Mouse (Mus musculus): Measurements from ENCODE around the gene Gpr6. TPM values are rescaled to one million over a fixed set of nuclear protein-coding genes. Genes with fewer than 3 reads are reported as not detected.
A peak's percentile ranks its signal among the peaks of the same experiment; 100 is the strongest.

The Gpr6 gene
- polyA plus RNA-seq, 1 experiment from 2014 or later, result not detected

GRCm38 (mm10) chr10:41055581-41055980, 16.5 kb downstream of the Gpr6 start:
- H3K27ac ChIP-seq (replicated peaks in 1 of 2; ENCODE audit: control insufficient read depth in 1 of 2, insufficient read depth in 1 of 2, low read depth in 2 of 2, low read length in 2 of 2), result no peak overlapping the region
- H3K36me3 ChIP-seq (ENCODE audit: control insufficient read depth, insufficient read depth, low read length), result no peaks in the 10 kb centered on the region
- H3K4me1 ChIP-seq (ENCODE audit: control insufficient read depth in 2 of 2, insufficient read depth in 2 of 2, low read length in 2 of 2), result no peaks in the 10 kb centered on the region
- H3K27me3 ChIP-seq (ENCODE audit: control insufficient read depth, insufficient read depth, low read length), result no peaks in the 10 kb centered on the region
- no peak for ATAC-seq (ENCODE audit: insufficient number of reproducible peaks, insufficient read depth, low FRiP score, low read depth)
- H3K9ac ChIP-seq (ENCODE audit: low read length), result no peak overlapping the region
- H3K4me3 ChIP-seq (ENCODE audit: control insufficient read depth in 1 of 2, insufficient read depth in 1 of 2, low read depth in 1 of 2, low read length in 2 of 2), result no peak overlapping the region
- 74% methylated on average over 9 of the region's 9 CpGs for WGBS
- H3K9me3 ChIP-seq (ENCODE audit: control insufficient read depth, low read length), result no peaks in the 10 kb centered on the region
- no peak overlapping the region for H3K4me2 ChIP-seq (ENCODE audit: low read length)

- Histone ChIP-seq H3K27me3 (ENCODE audit: control insufficient read depth, insufficient read depth, low read length) (no peaks in the 10 kb centered on the region), H3K36me3 (ENCODE audit: control insufficient read depth, insufficient read depth, low read length) (no peaks in the 10 kb centered on the region), H3K4me3 (ENCODE audit: control insufficient read depth in 1 of 2, insufficient read depth in 1 of 2, low read depth in 1 of 2, low read length in 2 of 2) (no peak overlapping the region), H3K9ac (ENCODE audit: low read length) (no peak overlapping the region), H3K9me3 (ENCODE audit: control insufficient read depth, low read length) (no peaks in the 10 kb centered on the region), H3K27ac (replicated peaks in 1 of 2; ENCODE audit: control insufficient read depth in 1 of 2, insufficient read depth in 1 of 2, low read depth in 2 of 2, low read length in 2 of 2) (no peak overlapping the region), H3K4me2 (ENCODE audit: low read length) (no peak overlapping the region), H3K4me1 (ENCODE audit: control insufficient read depth in 2 of 2, insufficient read depth in 2 of 2, low read length in 2 of 2) (no peaks in the 10 kb centered on the region)
- ATAC-seq (ENCODE audit: insufficient number of reproducible peaks, insufficient read depth, low FRiP score, low read depth), result no peak
- WGBS, result 56% methylated on average over 5 of the region's 5 CpGs
Observed at GRCm38 (mm10) chr10:41054005-41054404, 18.1 kb downstream of the Gpr6 start.

- Histone ChIP-seq H3K4me3 (ENCODE audit: control insufficient read depth in 1 of 2, insufficient read depth in 1 of 2, low read depth in 1 of 2, low read length in 2 of 2) (no peak overlapping the region), H3K27me3 (ENCODE audit: control insufficient read depth, insufficient read depth, low read length) (no peaks in the 10 kb centered on the region), H3K9me3 (ENCODE audit: control insufficient read depth, low read length) (no peaks in the 10 kb centered on the region), H3K9ac (ENCODE audit: low read length) (no peak overlapping the region), H3K27ac (replicated peaks in 1 of 2; ENCODE audit: control insufficient read depth in 1 of 2, insufficient read depth in 1 of 2, low read depth in 2 of 2, low read length in 2 of 2) (no peak overlapping the region), H3K4me1 (ENCODE audit: control insufficient read depth in 2 of 2, insufficient read depth in 2 of 2, low read length in 2 of 2) (no peaks in the 10 kb centered on the region), H3K4me2 (ENCODE audit: low read length) (no peak overlapping the region), H3K36me3 (ENCODE audit: control insufficient read depth, insufficient read depth, low read length) (no peaks in the 10 kb centered on the region)
- ATAC-seq (ENCODE audit: insufficient number of reproducible peaks, insufficient read depth, low FRiP score, low read depth), result no peak
- WGBS, result 84% methylated on average over 11 of the region's 11 CpGs
Observed at GRCm38 (mm10) chr10:41042272-41042671, 29.8 kb downstream of the Gpr6 start.

GRCm38 (mm10) chr10:41041478-41041877, 30.6 kb downstream of the Gpr6 start:
- 79% methylated on average over 9 of the region's 9 CpGs for WGBS
- no peak overlapping the region for H3K4me3 ChIP-seq (ENCODE audit: control insufficient read depth in 1 of 2, insufficient read depth in 1 of 2, low read depth in 1 of 2, low read length in 2 of 2)
- no peaks in the 10 kb centered on the region for H3K27me3 ChIP-seq (ENCODE audit: control insufficient read depth, insufficient read depth, low read length)
- no peak overlapping the region for H3K4me2 ChIP-seq (ENCODE audit: low read length)
- H3K4me1 ChIP-seq (ENCODE audit: control insufficient read depth in 2 of 2, insufficient read depth in 2 of 2, low read length in 2 of 2), result no peaks in the 10 kb centered on the region
- no peak for ATAC-seq (ENCODE audit: insufficient number of reproducible peaks, insufficient read depth, low FRiP score, low read depth)
- no peaks in the 10 kb centered on the region for H3K36me3 ChIP-seq (ENCODE audit: control insufficient read depth, insufficient read depth, low read length)
- H3K9me3 ChIP-seq (ENCODE audit: control insufficient read depth, low read length), result no peaks in the 10 kb centered on the region
- H3K9ac ChIP-seq (ENCODE audit: low read length), result no peak overlapping the region
- no peak overlapping the region for H3K27ac ChIP-seq (replicated peaks in 1 of 2; ENCODE audit: control insufficient read depth in 1 of 2, insufficient read depth in 1 of 2, low read depth in 2 of 2, low read length in 2 of 2)

GRCm38 (mm10) chr10:41040530-41041085, 31.5 kb downstream of the Gpr6 start:
- peak; percentile 17; the same call in 1 of the 2 replicates for ATAC-seq (ENCODE audit: insufficient number of reproducible peaks, insufficient read depth, low FRiP score, low read depth)
- no peak overlapping the region for H3K4me2 ChIP-seq (ENCODE audit: low read length)
- H3K4me3 ChIP-seq (ENCODE audit: control insufficient read depth in 1 of 2, insufficient read depth in 1 of 2, low read depth in 1 of 2, low read length in 2 of 2), result no peak overlapping the region
- no peaks in the 10 kb centered on the region for H3K9me3 ChIP-seq (ENCODE audit: control insufficient read depth, low read length)
- H3K4me1 ChIP-seq (ENCODE audit: control insufficient read depth in 2 of 2, insufficient read depth in 2 of 2, low read length in 2 of 2), result no peaks in the 10 kb centered on the region
- no peak overlapping the region for H3K9ac ChIP-seq (ENCODE audit: low read length)
- no peaks in the 10 kb centered on the region for H3K36me3 ChIP-seq (ENCODE audit: control insufficient read depth, insufficient read depth, low read length)
- no peak overlapping the region for H3K27ac ChIP-seq (replicated peaks in 1 of 2; ENCODE audit: control insufficient read depth in 1 of 2, insufficient read depth in 1 of 2, low read depth in 2 of 2, low read length in 2 of 2)
- H3K27me3 ChIP-seq (ENCODE audit: control insufficient read depth, insufficient read depth, low read length), result no peaks in the 10 kb centered on the region

- Histone ChIP-seq H3K27ac (replicated peaks in 1 of 2; ENCODE audit: control insufficient read depth in 1 of 2, insufficient read depth in 1 of 2, low read depth in 2 of 2, low read length in 2 of 2) (no peak overlapping the region), H3K36me3 (ENCODE audit: control insufficient read depth, insufficient read depth, low read length) (no peaks in the 10 kb centered on the region), H3K4me2 (ENCODE audit: low read length) (no peak overlapping the region), H3K27me3 (ENCODE audit: control insufficient read depth, insufficient read depth, low read length) (no peaks in the 10 kb centered on the region), H3K9me3 (ENCODE audit: control insufficient read depth, low read length) (no peaks in the 10 kb centered on the region), H3K9ac (ENCODE audit: low read length) (no peak overlapping the region), H3K4me3 (ENCODE audit: control insufficient read depth in 1 of 2, insufficient read depth in 1 of 2, low read depth in 1 of 2, low read length in 2 of 2) (no peak overlapping the region), H3K4me1 (ENCODE audit: control insufficient read depth in 2 of 2, insufficient read depth in 2 of 2, low read length in 2 of 2) (no peaks in the 10 kb centered on the region)
- 83% methylated on average over 6 of the region's 6 CpGs for WGBS
- ATAC-seq (ENCODE audit: insufficient number of reproducible peaks, insufficient read depth, low FRiP score, low read depth), result no peak
Observed at GRCm38 (mm10) chr10:41038476-41038875, 33.6 kb downstream of the Gpr6 start.

- H3K27ac ChIP-seq (replicated peaks in 1 of 2; ENCODE audit: control insufficient read depth in 1 of 2, insufficient read depth in 1 of 2, low read depth in 2 of 2, low read length in 2 of 2), result no peak overlapping the region
- no peaks in the 10 kb centered on the region for H3K36me3 ChIP-seq (ENCODE audit: control insufficient read depth, insufficient read depth, low read length)
- H3K9ac ChIP-seq (ENCODE audit: low read length), result no peak overlapping the region
- ATAC-seq (ENCODE audit: insufficient number of reproducible peaks, insufficient read depth, low FRiP score, low read depth), result no peak
- WGBS, result 73% methylated on average over 8 of the region's 8 CpGs
- no peaks in the 10 kb centered on the region for H3K27me3 ChIP-seq (ENCODE audit: control insufficient read depth, insufficient read depth, low read length)
- no peaks in the 10 kb centered on the region for H3K4me1 ChIP-seq (ENCODE audit: control insufficient read depth in 2 of 2, insufficient read depth in 2 of 2, low read length in 2 of 2)
- H3K9me3 ChIP-seq (ENCODE audit: control insufficient read depth, low read length), result no peaks in the 10 kb centered on the region
- no peak overlapping the region for H3K4me3 ChIP-seq (ENCODE audit: control insufficient read depth in 1 of 2, insufficient read depth in 1 of 2, low read depth in 1 of 2, low read length in 2 of 2)
- H3K4me2 ChIP-seq (ENCODE audit: low read length), result no peak overlapping the region
Observed at GRCm38 (mm10) chr10:41037722-41038121, 34.4 kb downstream of the Gpr6 start.

GRCm38 (mm10) chr10:41032811-41033210, 39.3 kb downstream of the Gpr6 start:
- ATAC-seq (ENCODE audit: insufficient number of reproducible peaks, insufficient read depth, low FRiP score, low read depth), result no peak
- Histone ChIP-seq H3K9ac (ENCODE audit: low read length) (no peak overlapping the region), H3K27ac (replicated peaks in 1 of 2; ENCODE audit: control insufficient read depth in 1 of 2, insufficient read depth in 1 of 2, low read depth in 2 of 2, low read length in 2 of 2) (no peak overlapping the region), H3K4me3 (ENCODE audit: control insufficient read depth in 1 of 2, insufficient read depth in 1 of 2, low read depth in 1 of 2, low read length in 2 of 2) (no peak overlapping the region), H3K36me3 (ENCODE audit: control insufficient read depth, insufficient read depth, low read length) (no peaks in the 10 kb centered on the region), H3K9me3 (ENCODE audit: control insufficient read depth, low read length) (no peaks in the 10 kb centered on the region), H3K4me1 (ENCODE audit: control insufficient read depth in 2 of 2, insufficient read depth in 2 of 2, low read length in 2 of 2) (peaks cover 0 to 5% of the 10 kb centered on the region in 2 experiments; a peak in 2 of 4 replicates), H3K27me3 (ENCODE audit: control insufficient read depth, insufficient read depth, low read length) (peaks cover 2% of the 10 kb centered on the region; the same call in 1 of the 2 replicates), H3K4me2 (ENCODE audit: low read length) (no peak overlapping the region)
- WGBS, result 81% methylated on average over 7 of the region's 7 CpGs

Measured in heart, embryonic 14.5 days (tissue).